Mouse (Mus musculus): ENCODE measurements at regions not wholly inside any gene's neighbourhood (a gene's known extent, or its start where the extent isn't known, plus 50 kb on each side); places are given as distances from the start of the nearest gene placed in this dataset.
"Not testable (repeated sequence)": the region's sequence is repeated elsewhere in the genome, so short reads cannot be mapped to it uniquely, and the experiment has no call there.

- Histone ChIP-seq H3K4me3 (ENCODE audit: insufficient read depth, low read length) (no peak overlapping the region), H3K4me1 (ENCODE audit: control insufficient read depth, insufficient read depth, low read length) (no peaks in the 10 kb centered on the region), H3K27ac (ENCODE audit: insufficient read depth, low read length) (no peak overlapping the region)
- no peak for TF ChIP-seq POLR2A (IDR thresholded peaks at IDR 0.05; ENCODE audit: low read depth, low read length)
- no peak for TF ChIP-seq CTCF (IDR thresholded peaks at IDR 0.05; ENCODE audit: borderline replicate concordance, insufficient read depth, low read length)
Measured at GRCm38 (mm10) chr8:7323067-7323675, 1337.9 kb downstream of the Efnb2 start.

DNA sequence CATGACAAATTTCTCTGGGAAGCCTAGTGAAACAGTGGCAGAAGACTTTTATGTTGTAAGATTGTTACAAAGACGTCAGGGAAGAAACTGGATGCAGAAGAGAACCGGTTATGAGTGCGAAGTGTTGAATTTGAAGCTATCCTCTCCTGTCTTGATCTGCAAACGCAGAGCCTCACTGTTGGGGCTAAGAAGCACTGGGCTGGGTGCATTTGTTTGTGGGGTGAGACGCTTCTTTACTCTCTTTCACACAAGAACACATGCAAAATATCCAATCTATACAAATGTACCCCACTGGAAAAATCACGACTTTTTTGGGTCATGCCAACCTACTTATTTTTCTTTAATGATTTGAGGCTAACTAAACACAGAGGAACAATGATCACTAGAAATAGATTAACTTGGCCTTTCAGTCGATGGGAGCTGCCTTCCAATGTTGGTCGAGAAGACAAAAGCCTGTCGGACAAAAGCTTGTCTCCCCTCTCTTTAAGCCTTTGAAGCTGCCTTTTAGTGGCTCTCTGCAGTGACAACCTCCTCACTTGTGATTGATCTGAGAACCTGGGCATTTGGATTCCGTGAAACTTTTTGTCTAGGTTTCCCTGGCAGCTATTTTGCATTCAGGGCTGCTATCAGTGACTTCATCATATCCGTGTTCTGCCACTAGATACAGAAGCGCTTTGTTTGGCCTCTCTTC, 1338.5 kb downstream of the Efnb2 start:
- H3K27ac ChIP-seq (ENCODE audit: insufficient read depth, low read length), result no peak overlapping the region
- TF ChIP-seq CTCF (IDR thresholded peaks at IDR 0.05; ENCODE audit: borderline replicate concordance, insufficient read depth, low read length) (no peak), POLR2A (IDR thresholded peaks at IDR 0.05; ENCODE audit: low read depth, low read length) (no peak)

GRCm38 (mm10) chr8:7316806-7317355, 1344.2 kb downstream of the Efnb2 start:
- H3K4me1 ChIP-seq (ENCODE audit: control insufficient read depth, insufficient read depth, low read length), result no peaks in the 10 kb centered on the region
- H3K4me3 ChIP-seq (ENCODE audit: insufficient read depth, low read length), result no peak overlapping the region
- peak overlapping the region; percentile 57 for H3K27ac ChIP-seq (ENCODE audit: insufficient read depth, low read length)
- TF ChIP-seq POLR2A (IDR thresholded peaks at IDR 0.05; ENCODE audit: low read depth, low read length) (no peak), CTCF (IDR thresholded peaks at IDR 0.05; ENCODE audit: borderline replicate concordance, insufficient read depth, low read length) (no peak)

More for the DNA sequence above, 1338.5 kb downstream of the Efnb2 start:
- Histone ChIP-seq H3K4me1 (ENCODE audit: control insufficient read depth, insufficient read depth, low read length) (no peaks in the 10 kb centered on the region), H3K4me3 (ENCODE audit: insufficient read depth, low read length) (no peak overlapping the region)

DNA sequence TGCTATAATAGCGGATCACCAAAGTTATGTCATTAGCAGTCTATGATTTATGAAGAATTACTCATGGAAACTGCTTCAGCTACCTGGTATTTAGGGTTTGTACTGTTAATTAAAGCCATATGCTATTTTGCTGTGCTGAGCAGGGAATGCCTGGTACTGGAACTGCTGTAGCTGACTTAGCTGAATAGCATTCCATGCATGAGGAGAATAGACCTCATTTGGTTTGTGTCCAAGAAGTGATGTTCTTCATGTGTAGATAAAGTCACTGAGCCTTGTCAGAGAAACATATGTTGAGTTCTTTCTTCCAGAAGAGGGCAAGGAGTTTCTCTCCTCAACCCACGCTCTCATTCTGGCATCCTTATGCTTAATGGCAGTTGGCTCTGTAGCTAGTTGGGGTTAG, 1351.8 kb downstream of the Efnb2 start:
- Histone ChIP-seq H3K4me1 (ENCODE audit: control insufficient read depth, insufficient read depth, low read length) (peaks cover 5% of the 10 kb centered on the region), H3K27ac (ENCODE audit: insufficient read depth, low read length) (peak overlapping the region; percentile 45; the same call in 1 of the 2 replicates), H3K4me3 (ENCODE audit: insufficient read depth, low read length) (no peak overlapping the region)
- TF ChIP-seq POLR2A (IDR thresholded peaks at IDR 0.05; ENCODE audit: low read depth, low read length) (no peak), CTCF (IDR thresholded peaks at IDR 0.05; ENCODE audit: borderline replicate concordance, insufficient read depth, low read length) (no peak)

- TF ChIP-seq CTCF (IDR thresholded peaks at IDR 0.05; ENCODE audit: borderline replicate concordance, insufficient read depth, low read length), result no peak
- TF ChIP-seq POLR2A (IDR thresholded peaks at IDR 0.05; ENCODE audit: low read depth, low read length), result no peak
- H3K4me3 ChIP-seq (ENCODE audit: insufficient read depth, low read length), result no peak overlapping the region
- H3K27ac ChIP-seq (ENCODE audit: insufficient read depth, low read length), result no peak overlapping the region
- H3K4me1 ChIP-seq (ENCODE audit: control insufficient read depth, insufficient read depth, low read length), result no peaks in the 10 kb centered on the region
Measured at GRCm38 (mm10) chr8:7289361-7289760, 1371.7 kb downstream of the Efnb2 start.

DNA sequence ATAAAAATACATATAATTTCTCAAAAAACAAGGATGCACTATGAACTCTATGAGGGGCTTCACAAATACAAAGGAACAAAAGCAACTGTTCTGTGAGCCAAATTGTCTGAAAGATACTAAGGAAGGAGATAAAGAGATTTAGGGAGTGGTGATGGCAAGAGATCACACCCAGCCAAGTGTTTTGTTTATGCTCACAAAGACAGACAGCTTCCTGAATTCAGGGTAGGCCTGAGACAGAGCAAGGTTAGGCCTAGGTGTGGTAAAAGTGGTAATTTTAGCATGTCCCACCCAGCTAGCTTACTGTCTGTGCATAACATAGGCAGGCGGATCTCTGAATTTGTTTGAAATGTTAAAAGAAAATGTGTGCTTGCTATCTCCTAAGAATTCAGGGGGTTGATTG, 1374.5 kb downstream of the Efnb2 start:
- Histone ChIP-seq H3K4me1 (ENCODE audit: control insufficient read depth, insufficient read depth, low read length) (no peaks in the 10 kb centered on the region), H3K27ac (ENCODE audit: insufficient read depth, low read length) (no peak overlapping the region), H3K4me3 (ENCODE audit: insufficient read depth, low read length) (no peak overlapping the region)
- TF ChIP-seq CTCF (IDR thresholded peaks at IDR 0.05; ENCODE audit: borderline replicate concordance, insufficient read depth, low read length) (no peak), POLR2A (IDR thresholded peaks at IDR 0.05; ENCODE audit: low read depth, low read length) (no peak)

- TF ChIP-seq CTCF (IDR thresholded peaks at IDR 0.05; ENCODE audit: borderline replicate concordance, insufficient read depth, low read length) (no peak), POLR2A (IDR thresholded peaks at IDR 0.05; ENCODE audit: low read depth, low read length) (no peak)
- no peaks in the 10 kb centered on the region for H3K4me1 ChIP-seq (ENCODE audit: control insufficient read depth, insufficient read depth, low read length)
- no peak overlapping the region for H3K27ac ChIP-seq (ENCODE audit: insufficient read depth, low read length)
- no peak overlapping the region for H3K4me3 ChIP-seq (ENCODE audit: insufficient read depth, low read length)
Measured at GRCm38 (mm10) chr8:7267406-7267805, 1393.6 kb downstream of the Efnb2 start.

DNA sequence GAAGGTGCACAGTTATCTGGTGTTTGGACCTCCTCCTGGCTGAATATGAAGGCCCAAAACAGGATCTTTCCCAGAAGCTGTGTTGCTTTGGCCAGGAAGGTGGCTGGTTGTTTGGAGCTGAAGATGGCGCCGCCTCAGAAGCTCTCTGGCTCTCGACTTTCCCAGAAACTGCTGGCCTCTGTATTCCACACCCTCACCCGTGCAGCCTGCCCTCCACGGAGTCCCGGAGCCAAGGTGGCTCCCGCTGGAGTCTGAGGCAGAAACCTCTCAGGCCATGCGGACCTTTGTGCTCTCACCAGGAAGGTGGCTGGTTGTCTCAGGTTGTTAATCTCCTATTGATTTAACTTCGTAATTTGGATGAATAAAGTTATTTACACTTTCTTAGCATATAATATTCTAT, 1406.7 kb downstream of the Efnb2 start:
- not testable (repeated sequence) for H3K4me1 ChIP-seq (ENCODE audit: control insufficient read depth, insufficient read depth, low read length); H3K4me3 ChIP-seq (ENCODE audit: insufficient read depth, low read length); H3K27ac ChIP-seq (ENCODE audit: insufficient read depth, low read length)

DNA sequence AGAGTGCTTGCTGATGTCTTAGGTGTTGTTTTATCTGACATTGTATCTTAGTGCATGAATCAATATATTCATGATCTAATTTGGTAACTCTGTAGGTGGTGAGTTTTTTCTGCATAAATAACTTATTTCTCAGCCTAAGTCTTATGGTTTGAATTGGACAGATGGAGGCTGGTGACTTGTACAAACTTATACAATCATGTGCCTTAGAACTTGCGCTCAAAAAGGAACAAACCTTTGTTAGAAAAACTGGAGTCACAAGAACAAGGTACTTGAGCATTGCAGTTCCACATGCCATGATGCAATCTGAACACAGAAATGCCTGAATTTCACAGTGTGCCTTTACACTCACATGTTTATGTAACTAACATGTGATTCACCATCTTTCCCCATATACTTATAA, 1420.7 kb downstream of the Efnb2 start:
- TF ChIP-seq POLR2A (IDR thresholded peaks at IDR 0.05; ENCODE audit: low read depth, low read length) (no peak), CTCF (IDR thresholded peaks at IDR 0.05; ENCODE audit: borderline replicate concordance, insufficient read depth, low read length) (no peak)
- H3K27ac ChIP-seq (ENCODE audit: insufficient read depth, low read length), result peak overlapping the region; percentile 42; the same call in 1 of the 2 replicates
- H3K4me3 ChIP-seq (ENCODE audit: insufficient read depth, low read length), result no peak overlapping the region
- H3K4me1 ChIP-seq (ENCODE audit: control insufficient read depth, insufficient read depth, low read length), result no peaks in the 10 kb centered on the region

- H3K27ac ChIP-seq (ENCODE audit: insufficient read depth, low read length), result no peak overlapping the region
- H3K4me1 ChIP-seq (ENCODE audit: control insufficient read depth, insufficient read depth, low read length), result no peaks in the 10 kb centered on the region
- TF ChIP-seq CTCF (IDR thresholded peaks at IDR 0.05; ENCODE audit: borderline replicate concordance, insufficient read depth, low read length) (no peak), POLR2A (IDR thresholded peaks at IDR 0.05; ENCODE audit: low read depth, low read length) (no peak)
- H3K4me3 ChIP-seq (ENCODE audit: insufficient read depth, low read length), result no peak overlapping the region
Measured at GRCm38 (mm10) chr8:7234006-7234405, 1427.0 kb downstream of the Efnb2 start.

All from embryonic fibroblast, embryonic 13.5 days (primary cell).